Mouse (Mus musculus): Measurements from ENCODE around the gene Tmem204.
"Not testable (repeated sequence)": the region's sequence is repeated elsewhere in the genome, so short reads cannot be mapped to it uniquely, and the experiment has no call there.

Tmem204 gene

GRCm38 (mm10) chr17:25083444-25083931 lies at the start of gene Tmem204:
Tmem204 (minus strand) TSS chr17:25083591.
- DNase-seq (ENCODE audit: low read depth, low spot score), result no peak

- no peak for DNase-seq (ENCODE audit: low read depth, low spot score)
Observed at GRCm38 (mm10) chr17:25130060-25130459, 46.7 kb upstream of the Tmem204 start.

GRCm38 (mm10) chr17:25127681-25128080 lies 44.3 kb upstream of the Tmem204 start:
- DNase-seq (ENCODE audit: low read depth, low spot score), result no peak

- DNase-seq (ENCODE audit: low read depth, low spot score), result peak; percentile 48
Observed at GRCm38 (mm10) chr17:25127079-25127478, 43.7 kb upstream of the Tmem204 start.

GRCm38 (mm10) chr17:25125442-25126060 lies 42.2 kb upstream of the Tmem204 start:
- DNase-seq (ENCODE audit: low read depth, low spot score), result not testable (repeated sequence)

- no peak for DNase-seq (ENCODE audit: low read depth, low spot score)
Observed at GRCm38 (mm10) chr17:25123979-25124378, 40.6 kb upstream of the Tmem204 start.

- DNase-seq (ENCODE audit: low read depth, low spot score), result no peak
Observed at GRCm38 (mm10) chr17:25120406-25120805, 37.0 kb upstream of the Tmem204 start, which contains the start of gene Ptx4. Ptx4 (plus strand) TSS chr17:25120760.

- no peak for DNase-seq (ENCODE audit: low read depth, low spot score)
Observed at GRCm38 (mm10) chr17:25117263-25117662, 33.9 kb upstream of the Tmem204 start.

- DNase-seq (ENCODE audit: low read depth, low spot score), result peak; percentile 86
Observed at GRCm38 (mm10) chr17:25115664-25116432, 32.5 kb upstream of the Tmem204 start, which contains the start of gene Telo2. Telo2 (minus strand) TSS chr17:25115967.

GRCm38 (mm10) chr17:25114908-25115645 lies 31.7 kb upstream of the Tmem204 start:
- no peak for DNase-seq (ENCODE audit: low read depth, low spot score)

GRCm38 (mm10) chr17:25112423-25112810 lies 29.0 kb upstream of the Tmem204 start:
- DNase-seq (ENCODE audit: low read depth, low spot score), result no peak

- no peak for DNase-seq (ENCODE audit: low read depth, low spot score)
Observed at GRCm38 (mm10) chr17:25111739-25112422, 28.5 kb upstream of the Tmem204 start.

- DNase-seq (ENCODE audit: low read depth, low spot score), result no peak
Observed at GRCm38 (mm10) chr17:25111220-25111619, 27.8 kb upstream of the Tmem204 start.

GRCm38 (mm10) chr17:25110590-25110989 lies 27.2 kb upstream of the Tmem204 start:
- DNase-seq (ENCODE audit: low read depth, low spot score), result no peak

- no peak for DNase-seq (ENCODE audit: low read depth, low spot score)
Observed at GRCm38 (mm10) chr17:25109578-25109977, 26.2 kb upstream of the Tmem204 start.

- no peak for DNase-seq (ENCODE audit: low read depth, low spot score)
Observed at GRCm38 (mm10) chr17:25107786-25108185, 24.4 kb upstream of the Tmem204 start.

GRCm38 (mm10) chr17:25101338-25101737 lies 17.9 kb upstream of the Tmem204 start:
- no peak for DNase-seq (ENCODE audit: low read depth, low spot score)

- DNase-seq (ENCODE audit: low read depth, low spot score), result no peak
Observed at GRCm38 (mm10) chr17:25100052-25100451, 16.7 kb upstream of the Tmem204 start.

- no peak for DNase-seq (ENCODE audit: low read depth, low spot score)
Observed at GRCm38 (mm10) chr17:25096221-25096620, 12.8 kb upstream of the Tmem204 start.

- DNase-seq (ENCODE audit: low read depth, low spot score), result no peak
Observed at GRCm38 (mm10) chr17:25090450-25090849, 7.1 kb upstream of the Tmem204 start.

GRCm38 (mm10) chr17:25089158-25089557 lies 5.8 kb upstream of the Tmem204 start:
- no peak for DNase-seq (ENCODE audit: low read depth, low spot score)
